Mouse (Mus musculus): ENCODE results near the gene Pdik1l. TPM values are rescaled to one million over a fixed set of nuclear protein-coding genes. Genes with fewer than 3 reads are reported as not detected.
"Not testable (repeated sequence)": the region's sequence is repeated elsewhere in the genome, so short reads cannot be mapped to it uniquely, and the experiment has no call there.

The Pdik1l gene
- polyA plus RNA-seq, 1 experiment: 9.6 TPM

- WGBS: 2% methylated on average over 59 of the region's 59 CpGs
- no peaks in the 10 kb centered on the region for H3K4me1 ChIP-seq (ENCODE audit: control insufficient read depth, insufficient read depth, low read length)
- H3K4me3 ChIP-seq (replicated peaks; ENCODE audit: insufficient read depth, low read depth, low read length): peak overlapping the region; percentile 94
- no peaks in the 10 kb centered on the region for H3K27me3 ChIP-seq (ENCODE audit: control insufficient read depth, insufficient read depth, low read length)
- H3K27ac ChIP-seq (ENCODE audit: insufficient read depth, low read length): no peak overlapping the region
- DNase-seq: no peak
- TF ChIP-seq CTCF (IDR thresholded peaks at IDR 0.05; ENCODE audit: borderline replicate concordance, insufficient read depth, low read depth, low read length) (no peak), POLR2A (IDR thresholded peaks at IDR 0.05; ENCODE audit: borderline replicate concordance, insufficient read depth, low read length) (no peak)
Observed at GRCm38 (mm10) chr4:134286226-134287167, 1.2 kb downstream of the Pdik1l start.

GRCm38 (mm10) chr4:134284942-134285341, 2.8 kb downstream of the Pdik1l start:
- Histone ChIP-seq H3K4me1 (ENCODE audit: control insufficient read depth, insufficient read depth, low read length) (no peaks in the 10 kb centered on the region), H3K27ac (ENCODE audit: insufficient read depth, low read length) (no peak overlapping the region), H3K27me3 (ENCODE audit: control insufficient read depth, insufficient read depth, low read length) (no peaks in the 10 kb centered on the region), H3K4me3 (replicated peaks; ENCODE audit: insufficient read depth, low read depth, low read length) (no peak overlapping the region)
- WGBS: 99% methylated on average over 2 of the region's 2 CpGs
- TF ChIP-seq POLR2A (IDR thresholded peaks at IDR 0.05; ENCODE audit: borderline replicate concordance, insufficient read depth, low read length): no peak
- TF ChIP-seq CTCF (IDR thresholded peaks at IDR 0.05; ENCODE audit: borderline replicate concordance, insufficient read depth, low read depth, low read length): no peak
- peak in 1 of 2 experiments; percentile 13 for DNase-seq

GRCm38 (mm10) chr4:134273417-134274345, 14.0 kb downstream of the Pdik1l start:
- no peak for DNase-seq
- TF ChIP-seq POLR2A (IDR thresholded peaks at IDR 0.05; ENCODE audit: borderline replicate concordance, insufficient read depth, low read length) (no peak), CTCF (IDR thresholded peaks at IDR 0.05; ENCODE audit: borderline replicate concordance, insufficient read depth, low read depth, low read length) (no peak)
- no peak overlapping the region for H3K4me3 ChIP-seq (replicated peaks; ENCODE audit: insufficient read depth, low read depth, low read length)
- H3K27ac ChIP-seq (ENCODE audit: insufficient read depth, low read length): no peak overlapping the region
- no peaks in the 10 kb centered on the region; the same call in 1 of the 2 replicates for H3K27me3 ChIP-seq (ENCODE audit: control insufficient read depth, insufficient read depth, low read length)
- H3K4me1 ChIP-seq (ENCODE audit: control insufficient read depth, insufficient read depth, low read length): no peaks in the 10 kb centered on the region
- 11% methylated on average over 14 of the region's 14 CpGs for WGBS

DNA sequence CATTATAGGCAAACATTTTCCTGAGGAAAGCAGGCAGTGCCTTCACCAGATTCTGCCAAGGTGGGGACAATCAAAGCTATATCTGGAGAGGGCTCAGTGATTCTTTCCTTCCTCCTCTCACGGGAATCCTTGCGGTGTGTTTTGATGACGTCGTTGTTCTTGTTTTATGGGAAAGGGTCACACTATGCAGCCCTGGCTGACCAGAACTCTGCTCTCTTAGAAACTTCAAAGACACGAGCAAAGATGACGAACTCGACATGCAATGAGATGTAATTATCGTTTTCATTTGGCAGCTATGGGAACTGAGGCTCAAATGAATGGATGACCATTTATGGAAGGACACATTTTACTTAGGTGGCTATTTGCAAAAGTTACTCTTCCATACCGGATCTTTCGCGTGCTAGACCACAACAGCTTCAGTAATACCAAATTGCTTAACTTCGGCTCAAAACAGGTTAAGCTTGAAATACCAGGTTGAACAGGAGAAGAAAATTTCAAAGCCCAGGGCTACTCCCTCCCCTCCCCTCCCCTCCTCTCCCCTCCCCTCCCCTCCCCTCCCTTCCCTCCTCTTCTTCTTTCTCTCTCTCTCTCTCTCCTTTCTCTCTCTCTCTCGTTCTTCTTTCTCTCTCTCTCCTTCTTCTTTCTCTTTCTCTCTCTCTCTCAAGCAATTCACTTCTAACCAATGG, 14.8 kb downstream of the Pdik1l start:
- Histone ChIP-seq H3K4me3 (replicated peaks; ENCODE audit: insufficient read depth, low read depth, low read length) (no peak overlapping the region), H3K4me1 (ENCODE audit: control insufficient read depth, insufficient read depth, low read length) (no peaks in the 10 kb centered on the region), H3K27ac (ENCODE audit: insufficient read depth, low read length) (no peak overlapping the region), H3K27me3 (ENCODE audit: control insufficient read depth, insufficient read depth, low read length) (no peaks in the 10 kb centered on the region; the same call in 1 of the 2 replicates)
- DNase-seq: no peak
- WGBS: 35% methylated on average over 13 of the region's 13 CpGs
- TF ChIP-seq POLR2A (IDR thresholded peaks at IDR 0.05; ENCODE audit: borderline replicate concordance, insufficient read depth, low read length): no peak
- TF ChIP-seq CTCF (IDR thresholded peaks at IDR 0.05; ENCODE audit: borderline replicate concordance, insufficient read depth, low read depth, low read length): no peak

GRCm38 (mm10) chr4:134271979-134272378, 15.7 kb downstream of the Pdik1l start:
- Histone ChIP-seq H3K4me3 (replicated peaks; ENCODE audit: insufficient read depth, low read depth, low read length) (no peak overlapping the region), H3K27ac (ENCODE audit: insufficient read depth, low read length) (no peak overlapping the region), H3K27me3 (ENCODE audit: control insufficient read depth, insufficient read depth, low read length) (no peaks in the 10 kb centered on the region; the same call in 1 of the 2 replicates), H3K4me1 (ENCODE audit: control insufficient read depth, insufficient read depth, low read length) (no peaks in the 10 kb centered on the region)
- TF ChIP-seq CTCF (IDR thresholded peaks at IDR 0.05; ENCODE audit: borderline replicate concordance, insufficient read depth, low read depth, low read length): no peak
- no peak for TF ChIP-seq POLR2A (IDR thresholded peaks at IDR 0.05; ENCODE audit: borderline replicate concordance, insufficient read depth, low read length)
- DNase-seq: no peak
- 75% methylated on average over 7 of the region's 7 CpGs for WGBS

DNA sequence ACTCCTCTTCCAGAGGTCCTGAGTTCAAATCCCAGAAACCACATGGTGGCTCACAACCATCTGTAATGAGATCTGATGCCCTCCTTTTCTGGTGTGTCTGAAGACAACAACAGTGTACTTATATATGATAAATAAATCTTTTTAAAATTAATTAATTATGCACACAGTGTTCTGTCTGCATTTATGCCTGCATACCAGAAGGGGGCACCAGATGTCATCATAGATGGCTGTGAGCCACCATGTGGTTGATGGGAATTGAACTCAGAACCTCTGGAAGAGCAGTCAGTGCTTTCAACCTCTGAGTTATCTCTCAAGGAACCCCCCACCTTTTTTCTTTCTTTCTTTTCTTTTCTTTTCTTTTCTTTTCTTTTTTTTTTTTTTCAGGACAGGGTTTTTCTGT, 18.1 kb downstream of the Pdik1l start:
- not testable (repeated sequence) for H3K27me3 ChIP-seq (ENCODE audit: control insufficient read depth, insufficient read depth, low read length); H3K27ac ChIP-seq (ENCODE audit: insufficient read depth, low read length); H3K4me1 ChIP-seq (ENCODE audit: control insufficient read depth, insufficient read depth, low read length); H3K4me3 ChIP-seq (replicated peaks; ENCODE audit: insufficient read depth, low read depth, low read length); DNase-seq

DNA sequence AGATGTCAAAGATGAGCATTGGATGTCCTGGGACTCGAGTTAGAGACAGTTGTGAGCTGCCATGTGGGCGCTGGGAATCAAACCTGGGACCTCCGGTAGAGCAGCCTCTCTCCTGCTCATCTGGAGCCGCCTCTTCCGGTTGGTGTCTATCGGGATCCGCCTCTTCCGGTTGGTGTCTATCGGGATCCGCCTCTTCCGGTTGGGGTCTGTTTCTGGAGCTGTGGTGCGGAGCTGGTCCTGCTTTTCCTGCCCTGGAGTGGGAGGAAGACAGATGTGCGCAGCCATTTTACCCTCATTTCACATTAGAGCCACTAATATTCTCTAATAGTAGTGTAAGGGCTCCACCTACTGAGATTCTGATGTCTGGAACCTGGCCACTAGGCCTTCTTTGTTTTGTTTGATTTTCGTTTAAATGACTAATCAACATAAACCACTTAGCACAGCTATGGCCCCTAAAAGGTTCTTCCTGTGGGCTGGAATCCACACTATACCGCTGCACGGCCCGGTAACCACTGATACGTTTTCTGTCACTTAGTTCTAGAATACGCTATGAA, 19.5 kb downstream of the Pdik1l start:
- 83% methylated on average over 19 of the region's 19 CpGs for whole genome bisulfite sequencing
- no peak for DNase-seq
- no peak for TF ChIP-seq POLR2A (IDR thresholded peaks at IDR 0.05; ENCODE audit: borderline replicate concordance, insufficient read depth, low read length)
- TF ChIP-seq CTCF (IDR thresholded peaks at IDR 0.05; ENCODE audit: borderline replicate concordance, insufficient read depth, low read depth, low read length): no peak

More for the DNA sequence above, 19.5 kb downstream of the Pdik1l start:
- Histone ChIP-seq H3K4me3 (replicated peaks; ENCODE audit: insufficient read depth, low read depth, low read length) (no peak overlapping the region), H3K4me1 (ENCODE audit: control insufficient read depth, insufficient read depth, low read length) (no peaks in the 10 kb centered on the region), H3K27ac (ENCODE audit: insufficient read depth, low read length) (no peak overlapping the region), H3K27me3 (ENCODE audit: control insufficient read depth, insufficient read depth, low read length) (no peaks in the 10 kb centered on the region; the same call in 1 of the 2 replicates)
